Mouse (Mus musculus) limb, embryonic 11.5 days (tissue): Measurements from ENCODE around the gene Psg21. TPM values are rescaled to one million over a fixed set of nuclear protein-coding genes. Genes with fewer than 3 reads are reported as not detected.
A peak's percentile ranks its signal among the peaks of the same experiment; 100 is the strongest.
"Not testable (repeated sequence)": the region's sequence is repeated elsewhere in the genome, so short reads cannot be mapped to it uniquely, and the experiment has no call there.

Experiments
- ATAC-seq: fragments of 200-750 bp; cut with Nextera tagmentation; 2 replicates; pipeline ENCODE4 v1.8.0; 2017; ENCODE audit warnings: low read depth; ENCODE audit not compliant: insufficient number of reproducible peaks, low FRiP score, low TSS enrichment
- DNase-seq: peaks from one replicate; pipeline ENCODE4 v3.0.0-alpha.2; 2015; ENCODE audit warnings: low spot score
- H3K27ac ChIP-seq: fragments of 300-500 bp; sonication (generic); replicated peaks from 2 replicates; pipeline ENCODE4 v1.5.1; 2014; ENCODE audit warnings: low read depth, mild to moderate bottlenecking, low read length
- H3K27me3 ChIP-seq: fragments of 300-500 bp; sonication (generic); 2 replicates; pipeline ENCODE4 v1.6.1; 2014; ENCODE audit warnings: mild to moderate bottlenecking, low read length, mixed read lengths; ENCODE audit not compliant: control insufficient read depth, insufficient read depth
- H3K36me3 ChIP-seq: fragments of 300-500 bp; sonication (generic); 2 replicates; pipeline ENCODE4 v1.6.1; 2014; ENCODE audit warnings: mild to moderate bottlenecking, low read length, moderate library complexity, mixed read lengths; ENCODE audit not compliant: control insufficient read depth, insufficient read depth
- H3K4me1 ChIP-seq: fragments of 300-500 bp; sonication (generic); 2 replicates; pipeline ENCODE4 v1.6.1; 2014; ENCODE audit warnings: low read length, mixed read lengths; ENCODE audit not compliant: control insufficient read depth, insufficient read depth
- H3K4me2 ChIP-seq: fragments of 300-500 bp; sonication (generic); 2 replicates; pipeline ENCODE4 v1.6.1; 2014; ENCODE audit warnings: low read depth, mild to moderate bottlenecking, moderate library complexity; ENCODE audit not compliant: severe bottlenecking
- H3K4me3 ChIP-seq: fragments of 300-500 bp; sonication (generic); 2 replicates; pipeline ENCODE4 v1.5.1; 2014; ENCODE audit warnings: low read depth, low read length
- H3K9ac ChIP-seq: fragments of 300-500 bp; sonication (generic); 2 replicates; pipeline ENCODE4 v1.6.1; 2014; ENCODE audit warnings: mild to moderate bottlenecking, low read length
- H3K9me3 ChIP-seq: fragments of 300-500 bp; sonication (generic); 2 replicates; pipeline ENCODE4 v1.6.1; 2016; ENCODE audit warnings: low read length; ENCODE audit not compliant: control insufficient read depth
- WGBS: fragments of 180-500 bp; shearing (Covaris S2); extraction: QIAGEN DNeasy Blood & Tissue Kit; methylation state at CpG from one replicate; pipeline ENCODE4 v1.1.7; 2014; 5-methylcytosine and 5-hydroxymethylcytosine counted together
- polyA plus RNA-seq: library from polyadenylated mRNA; unstranded; fragments of >200 nt; fragmentation: Nextera tagmentation; extraction: Ambion mirVana; gene quantifications from 2 replicates; pipeline ENCODE4 v1.2.1, GENCODE M21; 2014

Gene Psg21
- polyA plus RNA-seq: not detected in 2 replicates

DNA sequence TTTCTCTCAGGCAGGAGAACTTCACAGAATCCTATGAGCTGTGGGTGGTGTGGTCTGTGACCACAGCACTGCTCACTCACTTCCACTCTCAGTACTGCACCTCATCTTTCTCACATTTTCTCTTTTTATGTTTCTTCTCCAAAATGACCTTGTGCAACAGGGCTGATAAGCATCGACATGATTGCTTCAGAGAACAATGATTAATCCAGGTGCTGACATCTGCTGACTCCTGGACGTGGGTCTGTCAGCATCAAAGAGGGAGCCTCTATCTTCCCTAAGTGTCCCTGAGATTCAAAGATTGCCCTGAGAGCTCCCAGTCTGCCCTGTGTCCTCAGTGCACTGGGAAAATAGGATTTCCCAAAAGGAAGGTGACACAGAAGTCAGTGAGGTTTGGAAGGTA lies at the start of gene Psg21:
Gene Psg21, minus strand, starts transcription at position 101 of the 400 bp plus-strand sequence.
- not testable (repeated sequence) for H3K9me3 ChIP-seq, H3K27me3 ChIP-seq, H3K4me3 ChIP-seq, DNase-seq, H3K4me2 ChIP-seq, H3K27ac ChIP-seq, H3K9ac ChIP-seq, H3K4me1 ChIP-seq, H3K36me3 ChIP-seq, ATAC-seq
- 71% methylated on average over 1 of the region's 2 CpGs for WGBS

DNA sequence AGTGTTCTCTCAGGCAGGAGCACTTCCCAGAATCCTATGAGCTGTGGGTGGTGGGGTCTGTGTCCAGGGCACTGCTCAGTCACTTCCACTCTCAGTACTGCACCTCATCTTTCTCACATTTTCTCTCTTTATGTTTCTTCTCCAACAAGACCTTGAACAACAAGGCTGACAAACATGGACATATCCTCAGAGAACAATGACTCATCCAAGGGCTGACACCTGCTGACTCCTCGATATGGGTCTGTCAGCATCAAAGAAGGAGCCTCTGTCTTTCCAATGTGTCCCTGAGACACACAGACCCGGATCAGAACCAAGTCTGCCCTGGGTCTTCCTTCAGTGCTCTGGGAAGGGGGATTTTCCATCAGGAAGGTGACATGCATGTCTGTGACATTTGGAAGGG lies 29.6 kb upstream of the Psg21 start, which contains the start of gene Psg20:
Gene Psg20, minus strand, starts transcription at position 101 of the 400 bp plus-strand sequence.
- Histone ChIP-seq H3K27ac (no peak within 1 kb of the TSS), H3K4me1 (no peaks in the 10 kb centered on the region), H3K9me3 (no peaks in the 10 kb centered on the region), H3K27me3 (no peaks in the 10 kb centered on the region), H3K4me3 (no peak within 1 kb of the TSS), H3K9ac (no peak within 1 kb of the TSS), H3K4me2 (no peak within 1 kb of the TSS), H3K36me3 (no peaks in the 10 kb centered on the region)
- DNase-seq (no peak), ATAC-seq (no peak)
- WGBS: 67% methylated on average over 2 of the region's 2 CpGs

GRCm38 (mm10) chr7:18685586-18685985 lies 29.1 kb upstream of the Psg21 start:
- no peak for ATAC-seq

GRCm38 (mm10) chr7:18679772-18680171 lies 23.2 kb upstream of the Psg21 start:
- no peak overlapping the region for H3K27ac ChIP-seq
- no peaks in the 10 kb centered on the region for H3K27me3 ChIP-seq
- ATAC-seq: no peak
- DNase-seq: peak; percentile 30
- H3K36me3 ChIP-seq: no peaks in the 10 kb centered on the region
- no peak overlapping the region for H3K4me3 ChIP-seq
- H3K4me1 ChIP-seq: no peaks in the 10 kb centered on the region
- H3K9me3 ChIP-seq: no peaks in the 10 kb centered on the region; the same call in 1 of the 2 replicates
- no peak overlapping the region for H3K9ac ChIP-seq
- no peak overlapping the region for H3K4me2 ChIP-seq
- 36% methylated on average over 2 of the region's 2 CpGs for WGBS

More at GRCm38 (mm10) chr7:18685586-18685985, 29.1 kb upstream of the Psg21 start:
- Histone ChIP-seq H3K4me3 (no peak overlapping the region), H3K36me3 (no peaks in the 10 kb centered on the region), H3K27ac (no peak overlapping the region), H3K4me2 (no peak overlapping the region), H3K9me3 (no peaks in the 10 kb centered on the region), H3K27me3 (no peaks in the 10 kb centered on the region), H3K9ac (no peak overlapping the region), H3K4me1 (no peaks in the 10 kb centered on the region)
- peak; percentile 4 for DNase-seq

- H3K4me3 ChIP-seq, H3K36me3 ChIP-seq, H3K27ac ChIP-seq, DNase-seq, H3K9me3 ChIP-seq, H3K9ac ChIP-seq, H3K4me1 ChIP-seq, ATAC-seq, H3K4me2 ChIP-seq, H3K27me3 ChIP-seq: not testable (repeated sequence)
- WGBS: 80% methylated on average over 8 of the region's 8 CpGs
These were observed 29.6 kb downstream of the Psg21 start for GRCm38 (mm10) chr7:18626921-18627320.

GRCm38 (mm10) chr7:18616401-18616800 lies 40.1 kb downstream of the Psg21 start, which contains the start of gene Psg23:
Gene Psg23 (minus strand): TSS chr7:18616501.
- DNase-seq, H3K4me1 ChIP-seq, ATAC-seq, H3K36me3 ChIP-seq, H3K4me3 ChIP-seq, H3K27ac ChIP-seq, H3K4me2 ChIP-seq, H3K9ac ChIP-seq, H3K9me3 ChIP-seq, H3K27me3 ChIP-seq: not testable (repeated sequence)
- WGBS: 57% methylated on average over 1 of the region's 2 CpGs

Other genes starting within 250 kb of the Psg21 start
- not detected in 2 replicates for gene Psg28, start 224.7 kb downstream of the Psg21 start, polyA plus RNA-seq
- gene Psg26, start 172.5 kb downstream of the Psg21 start, polyA plus RNA-seq: not detected in 2 replicates
- not detected in 2 replicates for gene Psg25, start 124.5 kb downstream of the Psg21 start, polyA plus RNA-seq
- not detected in 2 replicates for gene Psg27, start 89.4 kb downstream of the Psg21 start, polyA plus RNA-seq
- not detected in 2 replicates for gene Psg23, start 40.2 kb downstream of the Psg21 start, polyA plus RNA-seq
- not detected in 2 replicates for gene Psg20, start 29.5 kb upstream of the Psg21 start, polyA plus RNA-seq
- not detected in 2 replicates for gene Psg22, start 61.4 kb upstream of the Psg21 start, polyA plus RNA-seq
- gene Psg19, start 141.8 kb upstream of the Psg21 start, polyA plus RNA-seq: not detected in 2 replicates
- not detected in 2 replicates for gene Psg17, start 164.9 kb upstream of the Psg21 start, polyA plus RNA-seq
- gene Mill2, start 183.2 kb upstream of the Psg21 start, polyA plus RNA-seq: not detected in 2 replicates
- 0.38 and 0.45 TPM in 2 replicates for gene Pglyrp1, start 214.6 kb upstream of the Psg21 start, polyA plus RNA-seq